Mouse (Mus musculus): ENCODE measurements at regions not wholly inside any gene's neighbourhood (a gene's known extent, or its start where the extent isn't known, plus 50 kb on each side); places are given as distances from the start of the nearest gene placed in this dataset.

GRCm38 (mm10) chr12:93549900-93550299, 1700.9 kb upstream of the Sel1l start:
- DNase-seq (ENCODE audit: low spot score in 2 of 2) = peak in 1 of 2 experiments; percentile 29

- DNase-seq (ENCODE audit: low spot score in 2 of 2) = no peak
Observed at GRCm38 (mm10) chr12:93523465-93523864, 1674.5 kb upstream of the Sel1l start.

GRCm38 (mm10) chr12:93486381-93486780, 1637.4 kb upstream of the Sel1l start:
- DNase-seq (ENCODE audit: low spot score in 2 of 2) = no peak

GRCm38 (mm10) chr12:93462106-93462505, 1613.1 kb upstream of the Sel1l start:
- DNase-seq (ENCODE audit: low spot score in 2 of 2) = no peak

GRCm38 (mm10) chr12:93449436-93449835, 1600.5 kb upstream of the Sel1l start:
- no peak for DNase-seq (ENCODE audit: low spot score in 2 of 2)

- no peak for DNase-seq (ENCODE audit: low spot score in 2 of 2)
Observed at GRCm38 (mm10) chr12:93429218-93429617, 1580.3 kb upstream of the Sel1l start.

- no peak for DNase-seq (ENCODE audit: low spot score in 2 of 2)
Observed at GRCm38 (mm10) chr12:93427988-93428387, 1579.0 kb upstream of the Sel1l start.

GRCm38 (mm10) chr12:93416381-93416780, 1567.4 kb upstream of the Sel1l start:
- DNase-seq (ENCODE audit: low spot score in 2 of 2) = no peak

GRCm38 (mm10) chr12:93415791-93416190, 1566.8 kb upstream of the Sel1l start:
- no peak for DNase-seq (ENCODE audit: low spot score in 2 of 2)

GRCm38 (mm10) chr12:93385578-93385977, 1536.6 kb upstream of the Sel1l start:
- no peak for DNase-seq (ENCODE audit: low spot score in 2 of 2)

- DNase-seq (ENCODE audit: low spot score in 2 of 2) = no peak
Observed at GRCm38 (mm10) chr12:93342933-93343332, 1494.0 kb upstream of the Sel1l start.

GRCm38 (mm10) chr12:93342525-93342924, 1493.6 kb upstream of the Sel1l start:
- no peak for DNase-seq (ENCODE audit: low spot score in 2 of 2)

GRCm38 (mm10) chr12:93335520-93335919, 1486.6 kb upstream of the Sel1l start:
- DNase-seq (ENCODE audit: low spot score in 2 of 2) = no peak

- DNase-seq (ENCODE audit: low spot score in 2 of 2) = no peak
Observed at GRCm38 (mm10) chr12:93312214-93312613, 1463.3 kb upstream of the Sel1l start.

GRCm38 (mm10) chr12:93281816-93282215, 1432.9 kb upstream of the Sel1l start:
- DNase-seq (ENCODE audit: low spot score in 2 of 2) = peak; percentile 16 to 66

- no peak for DNase-seq (ENCODE audit: low spot score in 2 of 2)
Observed at GRCm38 (mm10) chr12:93273652-93274051, 1424.7 kb upstream of the Sel1l start.

- DNase-seq (ENCODE audit: low spot score in 2 of 2) = no peak
Observed at GRCm38 (mm10) chr12:93230237-93230636, 1381.3 kb upstream of the Sel1l start.

- DNase-seq (ENCODE audit: low spot score in 2 of 2) = no peak
Observed at GRCm38 (mm10) chr12:93226826-93227225, 1377.9 kb upstream of the Sel1l start.

- DNase-seq (ENCODE audit: low spot score in 2 of 2) = no peak
Observed at GRCm38 (mm10) chr12:93221179-93221922, 1372.4 kb upstream of the Sel1l start.

- DNase-seq (ENCODE audit: low spot score in 2 of 2) = no peak
Observed at GRCm38 (mm10) chr12:93207596-93207995, 1358.6 kb upstream of the Sel1l start.

- DNase-seq (ENCODE audit: low spot score in 2 of 2) = no peak
Observed at GRCm38 (mm10) chr12:93188940-93189339, 1340.0 kb upstream of the Sel1l start.

GRCm38 (mm10) chr12:93173744-93174143, 1324.8 kb upstream of the Sel1l start:
- no peak for DNase-seq (ENCODE audit: low spot score in 2 of 2)

GRCm38 (mm10) chr12:93160252-93160651, 1311.3 kb upstream of the Sel1l start:
- DNase-seq (ENCODE audit: low spot score in 2 of 2) = no peak

Measured in layer of hippocampus, adult 18-20 months (tissue).